Mouse (Mus musculus) brain, embryonic 14.5 days (tissue): ENCODE measurements around the gene Hipk2. TPM values are rescaled to one million over a fixed set of nuclear protein-coding genes. Genes with fewer than 3 reads are reported as not detected.
A peak's percentile ranks its signal among the peaks of the same experiment; 100 is the strongest.

ENCODE experiments used
- DNase-seq: peaks from one replicate; pipeline ENCODE4 v3.0.0-alpha.2; 2011; ENCODE audit warnings: low read depth
- CTCF ChIP-seq: fragments of 200-500 bp; IDR thresholded peaks from 2 replicates; pipeline ENCODE4 v1.5.1; 2012; ENCODE audit warnings: inconsistent platforms, mild to moderate bottlenecking, moderate library complexity, borderline replicate concordance; ENCODE audit not compliant: insufficient read depth, insufficient read length; ENCODE audit errors: extremely low read depth
- POLR2A ChIP-seq: fragments of 200-500 bp; IDR thresholded peaks from 2 replicates; pipeline ENCODE4 v1.6.1; 2012; ENCODE audit warnings: mild to moderate bottlenecking, inconsistent platforms, borderline replicate concordance; ENCODE audit not compliant: poor library complexity, insufficient read depth, insufficient read length, severe bottlenecking; ENCODE audit errors: extremely low read depth
- polyA plus RNA-seq: library from polyadenylated mRNA; depleted of rRNA; stranded (reverse); fragments of >200 nt; gene quantifications from 2 replicates; pipeline ENCODE4 v1.2.3, GENCODE M21; 2012; rRNA removed

Gene Hipk2
- polyA plus RNA-seq: 25.9 and 48.7 TPM in 2 replicates

GRCm38 (mm10) chr6:38876071-38876911 is at the start of gene Hipk2:
Gene Hipk2 (minus strand): TSS chr6:38876165.
- peak; percentile 18; the same call in 1 of the 2 replicates for TF ChIP-seq CTCF
- TF ChIP-seq POLR2A: peak; percentile 62

GRCm38 (mm10) chr6:38925719-38926118 is 49.8 kb upstream of the Hipk2 start:
- DNase-seq: peak; percentile 28
- TF ChIP-seq CTCF: peak; percentile 53; the same call in 1 of the 2 replicates
- TF ChIP-seq POLR2A: no peak

More at GRCm38 (mm10) chr6:38876071-38876911, at the start of gene Hipk2:
- DNase-seq: peak; percentile 94

GRCm38 (mm10) chr6:38923870-38924817 is 48.2 kb upstream of the Hipk2 start:
- no peak for DNase-seq
- TF ChIP-seq POLR2A: no peak
- TF ChIP-seq CTCF: no peak

- TF ChIP-seq CTCF (no peak), POLR2A (no peak)
- no peak for DNase-seq
Measured at GRCm38 (mm10) chr6:38923450-38923849, 47.5 kb upstream of the Hipk2 start.

- TF ChIP-seq CTCF (no peak), POLR2A (no peak)
- DNase-seq: peak; percentile 76
Measured at GRCm38 (mm10) chr6:38922517-38922916, 46.6 kb upstream of the Hipk2 start.

- DNase-seq: no peak
- TF ChIP-seq CTCF (no peak), POLR2A (no peak)
Measured at GRCm38 (mm10) chr6:38921810-38922116, 45.8 kb upstream of the Hipk2 start.

GRCm38 (mm10) chr6:38921095-38921809 is 45.3 kb upstream of the Hipk2 start:
- DNase-seq: peak; percentile 26
- no peak for TF ChIP-seq CTCF
- no peak for TF ChIP-seq POLR2A

GRCm38 (mm10) chr6:38920141-38920540 is 44.2 kb upstream of the Hipk2 start:
- DNase-seq: no peak
- no peak for TF ChIP-seq POLR2A
- no peak for TF ChIP-seq CTCF

- TF ChIP-seq CTCF (no peak), POLR2A (no peak)
- no peak for DNase-seq
Measured at GRCm38 (mm10) chr6:38919135-38919740, 43.3 kb upstream of the Hipk2 start.

GRCm38 (mm10) chr6:38918728-38919127 is 42.8 kb upstream of the Hipk2 start:
- DNase-seq: no peak
- TF ChIP-seq POLR2A: no peak
